Mouse (Mus musculus): ENCODE results near the gene Metap1d. TPM values are rescaled to one million over a fixed set of nuclear protein-coding genes. Genes with fewer than 3 reads are reported as not detected.

Metap1d gene
- 7.7 and 22.6 TPM in 2 replicates for total RNA-seq (2014; rRNA removed; ENCODE audit: low replicate concordance)
- 40.6 and 42.4 TPM in 2 replicates for polyA plus RNA-seq (2015; fragmentation: Nextera tagmentation; extraction: Ambion mirVana)

GRCm38 (mm10) chr2:71453161-71453916, at the start of gene Metap1d:
TSS of gene Metap1d (plus strand) at chr2:71453276.
- H3K4me3 ChIP-seq (ENCODE audit: low read depth, low read length): peak within 1 kb of the TSS; percentile 88
- TF ChIP-seq EP300 (IDR thresholded peaks at IDR 0.05; ENCODE audit: low read depth) (no peak), CTCF (IDR thresholded peaks at IDR 0.05; ENCODE audit: low read depth) (no peak)
- ATAC-seq (ENCODE audit: insufficient read depth, low read depth) (peak; percentile 98), DNase-seq (ENCODE audit: low spot score) (peak; percentile 91)
- H3K9me3 ChIP-seq (replicated peaks; ENCODE audit: control insufficient read depth, low read length): no peaks in the 10 kb centered on the region
- peaks cover 8% of the 10 kb centered on the region; the same call in 1 of the 2 replicates for H3K27me3 ChIP-seq (ENCODE audit: control insufficient read depth, insufficient read depth, low read length)
- H3K36me3 ChIP-seq (replicated peaks; ENCODE audit: control insufficient read depth, insufficient read depth, low read length): no peaks in the 10 kb centered on the region
- WGBS: under 1% methylated on average over 61 of the region's 61 CpGs
- peak within 1 kb of the TSS; percentile 69 for H3K9ac ChIP-seq (replicated peaks; ENCODE audit: low read depth, low read length)
- peak within 1 kb of the TSS; percentile 75 for H3K27ac ChIP-seq (ENCODE audit: low read depth)
- peak within 1 kb of the TSS; percentile 94 for H3K4me2 ChIP-seq (ENCODE audit: low read depth, low read length)
- peaks cover 10% of the 10 kb centered on the region; the same call in 1 of the 2 replicates for H3K4me1 ChIP-seq (ENCODE audit: control insufficient read depth, insufficient read depth)

- Histone ChIP-seq H3K9me3 (replicated peaks; ENCODE audit: control insufficient read depth, low read length) (no peaks in the 10 kb centered on the region), H3K36me3 (replicated peaks; ENCODE audit: control insufficient read depth, insufficient read depth, low read length) (peaks cover 6% of the 10 kb centered on the region; the same call in 1 of the 2 replicates), H3K4me1 (ENCODE audit: control insufficient read depth, insufficient read depth) (no peaks in the 10 kb centered on the region), H3K4me2 (ENCODE audit: low read depth, low read length) (no peak overlapping the region), H3K27ac (ENCODE audit: low read depth) (no peak overlapping the region), H3K4me3 (ENCODE audit: low read depth, low read length) (no peak overlapping the region), H3K9ac (replicated peaks; ENCODE audit: low read depth, low read length) (no peak overlapping the region), H3K27me3 (ENCODE audit: control insufficient read depth, insufficient read depth, low read length) (no peaks in the 10 kb centered on the region)
- no peak for DNase-seq (ENCODE audit: low spot score)
- no peak for ATAC-seq (ENCODE audit: insufficient read depth, low read depth)
- 93% methylated on average over 1 of the region's 1 CpGs for WGBS
- TF ChIP-seq CTCF (IDR thresholded peaks at IDR 0.05; ENCODE audit: low read depth): no peak
- no peak for TF ChIP-seq EP300 (IDR thresholded peaks at IDR 0.05; ENCODE audit: low read depth)
These were observed 47.5 kb upstream of the Metap1d start for GRCm38 (mm10) chr2:71405613-71406012.

DNA sequence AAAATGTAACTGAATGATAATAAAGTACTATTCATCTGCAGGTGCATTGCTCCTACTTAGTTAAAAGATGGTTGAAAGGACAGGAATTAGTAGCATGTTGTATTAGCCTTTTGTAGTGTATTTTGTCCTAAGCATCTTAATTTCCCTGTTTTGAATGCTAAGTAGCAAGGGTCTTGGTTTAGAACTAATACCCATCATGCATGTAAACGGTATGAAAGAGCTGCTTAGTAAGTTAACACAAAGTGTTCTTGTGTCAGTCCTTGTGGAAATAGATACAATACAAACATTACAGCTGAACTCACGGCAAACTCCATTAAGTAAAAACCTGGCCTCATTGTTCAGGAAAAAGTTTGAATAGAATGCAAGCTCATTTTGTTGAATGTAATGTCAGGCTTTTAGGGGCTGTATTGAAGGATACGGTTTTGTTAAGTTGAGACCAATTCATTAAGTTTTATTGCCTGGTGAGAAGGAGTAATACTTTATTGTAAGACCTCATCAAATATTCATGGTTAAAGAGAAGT, 34.3 kb upstream of the Metap1d start:
- Histone ChIP-seq H3K4me3 (ENCODE audit: low read depth, low read length) (no peak overlapping the region), H3K36me3 (replicated peaks; ENCODE audit: control insufficient read depth, insufficient read depth, low read length) (peaks cover 22% of the 10 kb centered on the region), H3K27ac (ENCODE audit: low read depth) (no peak overlapping the region), H3K9me3 (replicated peaks; ENCODE audit: control insufficient read depth, low read length) (no peaks in the 10 kb centered on the region), H3K27me3 (ENCODE audit: control insufficient read depth, insufficient read depth, low read length) (no peaks in the 10 kb centered on the region), H3K4me1 (ENCODE audit: control insufficient read depth, insufficient read depth) (no peaks in the 10 kb centered on the region), H3K9ac (replicated peaks; ENCODE audit: low read depth, low read length) (no peak overlapping the region), H3K4me2 (ENCODE audit: low read depth, low read length) (no peak overlapping the region)
- DNase-seq (ENCODE audit: low spot score): no peak
- no peak for ATAC-seq (ENCODE audit: insufficient read depth, low read depth)
- no peak for TF ChIP-seq CTCF (IDR thresholded peaks at IDR 0.05; ENCODE audit: low read depth)
- 85% methylated on average over 3 of the region's 3 CpGs for WGBS

- H3K36me3 ChIP-seq (replicated peaks; ENCODE audit: control insufficient read depth, insufficient read depth, low read length): peaks cover 23% of the 10 kb centered on the region
These were observed 33.7 kb upstream of the Metap1d start for GRCm38 (mm10) chr2:71419408-71419807.

DNA sequence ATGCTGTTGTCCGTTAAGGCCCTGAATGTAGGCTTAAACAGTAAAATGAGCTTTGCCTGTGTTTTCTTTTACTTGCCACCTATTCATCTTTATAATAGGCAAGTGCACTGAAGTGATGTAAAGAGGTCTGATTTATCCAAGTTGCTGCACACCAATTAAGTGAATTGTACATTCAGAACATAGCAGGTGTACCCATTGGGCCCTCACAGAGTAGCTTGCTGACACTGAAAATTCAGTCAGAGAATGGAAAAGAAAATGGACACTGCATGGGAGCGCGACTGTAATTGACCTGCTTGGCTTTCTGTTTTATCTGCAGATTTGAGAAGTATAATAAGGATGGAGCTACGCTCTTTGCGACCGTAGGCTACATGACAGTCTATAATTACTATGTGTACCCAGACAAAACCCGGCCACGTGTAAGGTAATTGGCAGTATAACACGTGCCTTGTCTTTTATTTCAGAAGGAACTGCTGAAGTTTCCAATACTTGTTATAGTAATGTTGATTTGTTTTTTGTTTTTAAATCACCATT, 32.1 kb upstream of the Metap1d start:
- TF ChIP-seq CTCF (IDR thresholded peaks at IDR 0.05; ENCODE audit: low read depth) (no peak), EP300 (IDR thresholded peaks at IDR 0.05; ENCODE audit: low read depth) (no peak)
- Histone ChIP-seq H3K9ac (replicated peaks; ENCODE audit: low read depth, low read length) (no peak overlapping the region), H3K27me3 (ENCODE audit: control insufficient read depth, insufficient read depth, low read length) (no peaks in the 10 kb centered on the region), H3K9me3 (replicated peaks; ENCODE audit: control insufficient read depth, low read length) (no peaks in the 10 kb centered on the region), H3K4me1 (ENCODE audit: control insufficient read depth, insufficient read depth) (no peaks in the 10 kb centered on the region; the same call in 1 of the 2 replicates), H3K36me3 (replicated peaks; ENCODE audit: control insufficient read depth, insufficient read depth, low read length) (peaks cover 24% of the 10 kb centered on the region), H3K4me3 (ENCODE audit: low read depth, low read length) (no peak overlapping the region), H3K4me2 (ENCODE audit: low read depth, low read length) (no peak overlapping the region), H3K27ac (ENCODE audit: low read depth) (no peak overlapping the region)
- WGBS: 95% methylated on average over 9 of the region's 9 CpGs
- DNase-seq (ENCODE audit: low spot score): no peak
- no peak for ATAC-seq (ENCODE audit: insufficient read depth, low read depth)

More at GRCm38 (mm10) chr2:71419408-71419807, 33.7 kb upstream of the Metap1d start:
- Histone ChIP-seq H3K9ac (replicated peaks; ENCODE audit: low read depth, low read length) (no peak overlapping the region), H3K9me3 (replicated peaks; ENCODE audit: control insufficient read depth, low read length) (no peaks in the 10 kb centered on the region), H3K4me2 (ENCODE audit: low read depth, low read length) (no peak overlapping the region), H3K4me1 (ENCODE audit: control insufficient read depth, insufficient read depth) (no peaks in the 10 kb centered on the region), H3K4me3 (ENCODE audit: low read depth, low read length) (no peak overlapping the region), H3K27me3 (ENCODE audit: control insufficient read depth, insufficient read depth, low read length) (no peaks in the 10 kb centered on the region), H3K27ac (ENCODE audit: low read depth) (no peak overlapping the region)
- DNase-seq (ENCODE audit: low spot score): no peak
- no peak for TF ChIP-seq CTCF (IDR thresholded peaks at IDR 0.05; ENCODE audit: low read depth)
- no peak for TF ChIP-seq EP300 (IDR thresholded peaks at IDR 0.05; ENCODE audit: low read depth)
- no peak for ATAC-seq (ENCODE audit: insufficient read depth, low read depth)
- 77% methylated on average over 3 of the region's 3 CpGs for WGBS
